Mouse (Mus musculus) mesoderm, embryonic 11.5 days (tissue): ENCODE measurements around the gene Trappc3l.

Experiments used
- DNase-seq: peaks from one replicate; pipeline ENCODE4 v3.0.0-alpha.2; 2012; ENCODE audit warnings: low read depth, low spot score

Trappc3l gene

GRCm38 (mm10) chr10:34095147-34095546 lies 57.8 kb downstream of the Trappc3l start:
- DNase-seq = no peak

- DNase-seq = no peak
Observed at GRCm38 (mm10) chr10:34095964-34096363, 58.6 kb downstream of the Trappc3l start.

GRCm38 (mm10) chr10:34096418-34096883 lies 59.1 kb downstream of the Trappc3l start, which contains the start of gene Calhm5:
TSS of gene Calhm5 (minus strand) at chr10:34096519.
- peak; percentile 24 for DNase-seq

GRCm38 (mm10) chr10:34110863-34111465 lies 73.6 kb downstream of the Trappc3l start:
- no peak for DNase-seq

- DNase-seq = peak; percentile 36
Observed at GRCm38 (mm10) chr10:34111964-34112738, 74.8 kb downstream of the Trappc3l start.

- no peak for DNase-seq
Observed at GRCm38 (mm10) chr10:34117131-34117530, 79.7 kb downstream of the Trappc3l start.

GRCm38 (mm10) chr10:34117770-34118169 lies 80.4 kb downstream of the Trappc3l start:
- no peak for DNase-seq

- no peak for DNase-seq
Observed at GRCm38 (mm10) chr10:34118421-34118820, 81.0 kb downstream of the Trappc3l start.

GRCm38 (mm10) chr10:34127392-34128378 lies 90.3 kb downstream of the Trappc3l start, which contains the start of gene Calhm6:
TSS of gene Calhm6 (minus strand) at chr10:34127984.
- DNase-seq = peak; percentile 47

- DNase-seq = no peak
Observed at GRCm38 (mm10) chr10:34128391-34128790, 91.0 kb downstream of the Trappc3l start.

- no peak for DNase-seq
Observed at GRCm38 (mm10) chr10:34131356-34131755, 94.0 kb downstream of the Trappc3l start.

- no peak for DNase-seq
Observed at GRCm38 (mm10) chr10:34136432-34136831, 99.0 kb downstream of the Trappc3l start.

- DNase-seq = no peak
Observed at GRCm38 (mm10) chr10:34138027-34138426, 100.6 kb downstream of the Trappc3l start.

GRCm38 (mm10) chr10:34139768-34140167 lies 102.4 kb downstream of the Trappc3l start:
- DNase-seq = no peak

GRCm38 (mm10) chr10:34141693-34142092 lies 104.3 kb downstream of the Trappc3l start:
- DNase-seq = no peak

- DNase-seq = no peak
Observed at GRCm38 (mm10) chr10:34149772-34150171, 112.4 kb downstream of the Trappc3l start.

GRCm38 (mm10) chr10:34150454-34150853 lies 113.1 kb downstream of the Trappc3l start:
- peak; percentile 56 for DNase-seq

- DNase-seq = no peak
Observed at GRCm38 (mm10) chr10:34151827-34152226, 114.4 kb downstream of the Trappc3l start.

GRCm38 (mm10) chr10:34155796-34156554 lies 118.6 kb downstream of the Trappc3l start:
- no peak for DNase-seq
